Mouse (Mus musculus): Measurements from ENCODE around the gene Gm10477. TPM values are rescaled to one million over a fixed set of nuclear protein-coding genes. Genes with fewer than 3 reads are reported as not detected.
"Not testable (repeated sequence)": the region's sequence is repeated elsewhere in the genome, so short reads cannot be mapped to it uniquely, and the experiment has no call there.

Gm10477 gene
- not detected for total RNA-seq (2021)
- long read RNA-seq, experiment 1 = 0 reads
- long read RNA-seq, experiment 2 = 0 reads

DNA sequence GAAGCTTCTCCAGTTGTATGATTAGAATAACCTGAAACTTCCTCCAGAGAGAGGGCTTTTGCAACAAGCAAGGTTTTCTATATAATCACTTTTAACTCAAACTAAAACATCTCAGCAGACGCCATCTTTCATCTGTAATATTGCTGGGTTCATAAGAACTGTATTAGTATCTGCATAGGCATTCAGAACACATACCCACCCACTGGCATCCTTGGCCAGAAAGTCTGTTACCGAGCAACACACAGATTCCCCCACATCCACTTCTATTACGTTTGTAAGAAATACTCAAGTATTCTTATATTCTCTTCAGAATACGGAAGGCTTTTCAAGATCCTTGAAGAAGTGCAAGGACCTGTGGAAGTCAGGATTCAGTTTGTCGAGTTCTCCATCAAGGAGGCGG lies at the start of gene Gm10477:
Gene Gm10477 (plus strand): TSS at position 301 of the 400 bp plus-strand sequence.
- DNase-seq (ENCODE audit: low spot score in 2 of 2) = not testable (repeated sequence)

DNA sequence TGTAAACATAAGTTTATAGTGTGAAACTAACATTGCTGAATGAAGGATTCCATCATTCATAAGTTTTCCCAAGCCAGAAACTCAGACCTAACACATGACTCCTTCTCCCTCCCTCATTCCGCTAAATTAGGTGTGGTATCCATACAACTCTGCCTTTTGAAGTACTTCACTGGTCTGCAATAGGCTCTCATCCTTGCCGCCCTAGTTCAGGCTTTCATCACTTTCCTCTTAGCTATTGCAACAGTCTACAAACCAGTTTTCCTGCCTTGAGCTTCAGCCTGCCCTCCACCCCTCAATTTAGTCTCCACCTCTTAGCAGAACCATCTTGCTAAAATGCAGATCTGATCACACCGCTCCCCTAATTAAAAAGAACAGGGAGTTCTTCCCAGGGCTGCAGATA lies 47.0 kb upstream of the Gm10477 start:
- no peak for DNase-seq (ENCODE audit: low spot score in 2 of 2)

DNA sequence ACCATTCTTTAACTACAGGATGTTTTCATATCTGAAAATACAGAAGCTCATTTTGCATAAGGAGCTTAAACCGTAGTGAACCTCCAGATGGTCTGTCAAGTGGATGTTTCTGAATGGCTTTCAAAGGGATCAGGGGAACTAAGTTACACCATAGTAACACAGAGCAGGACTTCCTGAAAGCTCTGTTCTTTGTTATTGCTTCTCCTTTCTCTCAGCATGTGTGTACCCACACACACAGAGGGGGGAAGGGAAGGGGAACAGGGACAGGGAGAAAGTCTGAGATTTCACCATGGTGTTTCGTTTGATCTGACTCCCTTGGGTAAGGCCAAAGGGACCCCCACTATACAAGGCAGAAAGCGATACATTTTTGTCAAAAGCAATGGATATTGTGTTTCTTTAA lies 42.6 kb upstream of the Gm10477 start:
- DNase-seq (ENCODE audit: low spot score in 2 of 2) = no peak

DNA sequence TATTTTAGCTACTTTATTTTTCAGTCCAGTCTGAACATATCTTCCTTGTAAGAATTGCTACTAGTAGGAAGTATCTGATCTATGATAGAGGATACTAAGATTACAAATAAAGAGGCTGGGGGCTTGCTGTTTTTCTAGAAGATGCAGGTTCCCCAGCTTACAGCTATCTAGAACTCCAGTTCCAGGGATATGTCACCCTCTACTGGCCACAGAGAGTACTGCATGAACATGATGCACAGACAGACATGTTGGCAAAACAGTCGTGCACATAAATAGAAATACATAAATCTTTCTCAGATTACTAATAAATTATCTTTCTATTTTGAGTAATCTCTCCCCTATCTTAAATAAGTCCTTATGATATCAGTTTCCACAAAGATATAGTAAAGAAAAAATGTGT lies 34.8 kb upstream of the Gm10477 start:
- peak; percentile 60 to 82 for DNase-seq (ENCODE audit: low spot score in 2 of 2)

DNA sequence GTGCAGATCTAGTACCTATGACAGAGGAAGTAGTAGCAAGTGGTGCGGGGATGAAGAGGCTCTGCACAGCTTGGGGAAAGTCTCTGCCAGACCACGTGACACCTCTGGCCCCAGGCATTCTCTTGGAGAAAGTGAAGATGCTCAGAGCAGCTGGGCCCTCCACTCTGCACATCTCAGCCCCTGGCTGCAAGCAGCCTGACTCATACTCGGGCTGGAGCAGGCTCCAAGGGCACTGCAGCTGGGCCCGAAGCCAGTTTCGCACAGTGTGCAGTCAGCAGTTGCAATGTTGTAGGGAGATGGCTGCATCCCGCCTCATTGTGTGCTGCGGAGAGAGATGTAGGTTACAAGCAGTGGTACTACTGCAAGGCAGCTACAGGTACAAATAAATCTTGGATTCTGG lies 27.3 kb upstream of the Gm10477 start:
- DNase-seq (ENCODE audit: low spot score in 2 of 2) = no peak

DNA sequence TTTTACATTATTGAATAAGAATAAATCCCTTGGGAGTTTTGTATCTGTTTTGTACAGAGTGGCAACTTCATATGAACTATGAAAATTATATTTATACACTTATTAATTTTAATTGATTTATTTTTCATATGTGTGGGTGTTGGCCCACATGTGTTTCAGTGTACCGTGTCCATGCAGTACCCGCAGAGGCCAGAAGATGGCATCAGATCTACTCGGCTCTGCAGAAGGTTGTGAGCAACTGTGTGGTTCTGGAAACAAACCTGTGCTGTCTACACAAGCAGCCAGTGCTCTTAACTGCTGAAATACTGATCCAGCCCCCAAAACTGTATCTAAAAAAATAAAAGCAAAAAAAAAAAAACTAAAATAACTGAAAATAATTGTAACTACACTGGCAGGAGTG lies 6.7 kb downstream of the Gm10477 start:
- peak; percentile 50 to 66 for DNase-seq (ENCODE audit: low spot score in 2 of 2)

DNA sequence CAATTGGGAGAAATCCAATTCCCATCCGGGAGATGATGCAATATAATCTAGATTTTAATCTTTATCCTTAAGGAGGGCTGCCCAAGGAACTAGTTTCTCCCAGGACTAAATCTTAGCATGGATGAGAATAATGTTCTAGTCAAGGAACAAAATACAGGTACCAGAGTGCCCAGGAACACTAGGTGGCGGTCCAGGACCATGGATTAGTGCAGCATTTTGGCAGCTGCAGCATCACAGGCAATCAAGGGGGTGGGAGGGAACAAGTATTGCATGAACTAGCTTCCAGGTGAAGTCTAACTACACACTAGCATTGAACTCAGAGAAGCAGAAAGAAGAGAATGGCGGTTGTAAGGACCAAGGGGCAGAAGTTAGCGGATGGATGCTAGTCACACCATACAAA lies 12.6 kb downstream of the Gm10477 start:
- peak; percentile 5 to 17 for DNase-seq (ENCODE audit: low spot score in 2 of 2)

DNA sequence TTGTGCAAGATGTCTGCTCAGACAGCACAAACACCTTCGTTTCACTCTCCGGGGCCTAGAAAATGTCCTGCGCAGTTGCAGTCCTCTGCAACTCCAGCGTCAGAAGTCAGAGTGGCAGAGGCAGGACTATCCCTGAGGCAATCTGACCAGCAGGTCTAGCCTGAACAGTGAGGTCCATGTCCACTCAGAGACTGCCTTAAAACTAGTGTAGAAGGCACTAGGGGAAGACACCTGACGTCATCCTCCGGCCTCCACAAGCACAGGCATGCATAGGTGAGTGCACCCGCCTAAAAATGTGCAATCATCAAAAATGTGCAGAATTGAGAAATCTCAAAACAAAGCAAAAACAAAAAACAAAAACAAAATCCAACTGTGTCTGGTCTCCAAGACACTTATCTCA lies 25.0 kb downstream of the Gm10477 start, which contains the start of gene Gm648:
Gene Gm648 (minus strand): TSS at position 101 of the 400 bp plus-strand sequence.
- no peak for DNase-seq (ENCODE audit: low spot score in 2 of 2)

DNA sequence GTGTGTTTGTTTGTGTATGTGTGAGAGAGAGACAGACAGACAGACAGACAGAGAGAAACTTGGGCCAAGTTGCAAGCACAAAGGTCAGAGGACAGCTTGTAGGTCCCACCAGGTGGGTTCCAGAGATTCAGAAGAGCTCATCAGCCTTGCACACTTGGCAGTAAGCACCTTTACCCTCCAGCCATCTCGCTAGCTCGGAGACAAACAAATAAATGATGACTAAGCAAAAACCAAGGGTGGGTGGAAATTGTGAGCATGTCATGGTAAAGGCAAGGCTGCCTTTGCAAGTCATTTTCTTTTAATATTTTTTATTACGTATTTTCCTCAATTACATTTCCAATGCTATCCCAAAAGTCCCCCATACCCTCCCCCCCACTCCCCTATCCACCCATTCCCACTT lies 29.0 kb downstream of the Gm10477 start:
- no peak for DNase-seq (ENCODE audit: low spot score in 2 of 2)

DNA sequence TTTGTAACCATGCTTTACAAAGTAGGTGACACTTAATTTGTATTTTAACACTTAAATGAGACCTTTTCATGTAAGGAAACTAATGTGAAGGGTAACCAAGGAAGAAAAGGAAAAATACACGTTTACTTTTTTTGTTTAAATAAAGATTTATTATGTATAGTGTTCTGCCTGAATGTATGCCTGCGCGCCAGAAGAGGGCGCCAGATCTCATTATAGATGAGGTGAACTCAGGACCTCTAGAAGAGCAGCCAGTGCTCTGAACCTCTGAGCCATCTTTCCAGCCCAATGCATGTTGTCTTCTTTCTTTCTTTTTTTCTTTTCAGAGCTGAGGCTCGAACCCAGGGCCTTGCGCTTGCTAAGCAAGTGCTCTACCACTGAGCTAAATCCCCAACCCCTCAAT lies 47.9 kb downstream of the Gm10477 start:
- no peak for DNase-seq (ENCODE audit: low spot score in 2 of 2)

Other genes starting within 250 kb of the Gm10477 start
- 1 to 10 TPM; 4.3 to 4.6 TPM for gene Zfp449, start 178.3 kb upstream of the Gm10477 start, total RNA-seq (2021)
- 10 to 100 TPM; 17.0 to 22.4 TPM for gene Smim10l2a, start 150.2 kb upstream of the Gm10477 start, total RNA-seq (2021)
- not detected for gene Gm2174, start 76.8 kb upstream of the Gm10477 start, total RNA-seq (2021)
- 10 to 100 TPM; 32.1 to 35.7 TPM for gene Ints6l, start 69.9 kb upstream of the Gm10477 start, total RNA-seq (2021)
- not detected for gene Gm648, start 24.9 kb downstream of the Gm10477 start, total RNA-seq (2021)
- 10 to 100 TPM; 24.4 to 25.0 TPM for gene Mmgt1, start 73.3 kb downstream of the Gm10477 start, total RNA-seq (2021)
- 100 to 1,000 TPM; 114 TPM for gene Slc9a6, start 85.0 kb downstream of the Gm10477 start, total RNA-seq (2021)
- 10 to 100 TPM; 83.4 to 90.6 TPM for gene Fhl1, start 207.0 kb downstream of the Gm10477 start, total RNA-seq (2021)

Data from left cerebral cortex, adult 18-20 months (tissue).